Mouse (Mus musculus) kidney, postnatal 10 days (tissue): ENCODE measurements around the gene Enho.
A peak's percentile ranks its signal among the peaks of the same experiment; 100 is the strongest.

Experiments used
- DNase-seq: peaks from one replicate; pipeline ENCODE4 v3.0.0; 2021; ENCODE audit warnings: mixed read lengths

The Enho gene

DNA sequence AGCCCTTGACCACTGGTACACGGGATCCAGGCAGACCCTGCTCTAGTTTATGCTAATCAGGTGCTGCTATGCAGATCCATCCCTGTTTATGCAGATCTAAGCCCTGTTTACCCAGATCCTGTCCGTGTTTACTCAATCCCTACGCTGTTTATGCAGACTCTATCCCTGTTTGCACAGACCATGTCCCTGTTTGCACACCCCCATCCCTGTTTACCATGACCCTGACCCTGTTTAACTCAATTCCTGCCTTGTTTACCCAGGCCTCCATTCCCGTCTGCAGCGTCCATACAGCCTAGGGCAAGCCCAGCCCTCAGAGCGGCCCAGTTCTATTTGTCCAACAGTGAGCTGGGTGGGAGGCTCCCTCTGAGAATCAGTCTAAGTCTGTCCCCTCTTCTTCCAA, 9.9 kb downstream of the Enho start:
- no peak for DNase-seq

DNA sequence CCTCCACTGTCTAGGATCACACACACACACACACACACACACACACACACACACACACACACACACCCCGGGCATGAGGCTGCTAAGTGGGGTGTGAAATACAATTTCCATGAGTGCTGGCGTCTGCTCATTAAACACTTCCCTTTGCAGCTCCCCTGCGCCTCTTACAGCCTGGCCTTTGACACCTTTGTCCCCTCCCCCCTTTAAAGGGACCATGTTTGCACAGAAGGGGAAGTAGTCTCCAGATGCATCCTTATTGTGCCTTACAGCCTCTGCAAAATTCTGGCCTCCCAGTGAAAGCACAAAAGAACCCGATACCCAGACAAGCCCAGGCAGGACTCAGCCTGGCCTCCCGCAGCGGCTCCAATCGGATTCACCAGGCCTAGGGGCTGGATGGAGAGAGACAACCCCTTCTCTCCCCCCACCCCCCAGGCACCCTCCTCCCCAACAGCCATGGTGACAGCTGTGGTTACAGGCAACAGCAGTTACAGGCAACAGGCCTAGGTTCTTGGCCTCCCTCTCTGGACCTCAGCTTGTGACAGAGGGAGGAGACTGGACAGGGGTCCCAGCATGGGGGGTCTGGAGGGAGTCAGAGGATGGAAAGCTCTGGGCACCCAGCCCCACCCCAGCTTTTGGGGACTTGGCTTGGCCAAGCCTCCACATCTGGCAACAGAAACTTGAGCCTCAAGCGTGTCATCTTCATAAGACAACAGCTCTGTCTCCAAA, 11.8 kb downstream of the Enho start:
- DNase-seq, result peak; percentile 67

DNA sequence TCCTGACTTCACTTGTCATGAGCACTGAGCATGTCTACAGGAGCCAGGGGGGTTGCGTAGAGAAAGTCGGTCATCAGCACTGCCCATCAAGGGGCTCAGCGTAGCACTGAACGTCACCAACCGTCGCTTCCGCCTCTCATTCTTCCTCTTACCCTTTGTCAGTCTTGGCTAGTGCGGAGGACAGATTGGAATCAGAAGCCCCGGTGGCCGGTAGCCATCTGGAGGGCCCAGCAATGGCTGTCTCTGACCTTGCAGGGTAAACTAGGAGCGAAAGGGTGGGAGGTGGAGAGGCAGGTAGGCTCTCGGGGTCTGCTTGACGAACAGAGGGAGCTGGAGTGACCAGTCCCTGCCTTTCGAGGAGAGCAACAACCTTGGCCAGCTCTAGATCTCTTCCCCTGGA, 18.1 kb downstream of the Enho start:
- no peak for DNase-seq

DNA sequence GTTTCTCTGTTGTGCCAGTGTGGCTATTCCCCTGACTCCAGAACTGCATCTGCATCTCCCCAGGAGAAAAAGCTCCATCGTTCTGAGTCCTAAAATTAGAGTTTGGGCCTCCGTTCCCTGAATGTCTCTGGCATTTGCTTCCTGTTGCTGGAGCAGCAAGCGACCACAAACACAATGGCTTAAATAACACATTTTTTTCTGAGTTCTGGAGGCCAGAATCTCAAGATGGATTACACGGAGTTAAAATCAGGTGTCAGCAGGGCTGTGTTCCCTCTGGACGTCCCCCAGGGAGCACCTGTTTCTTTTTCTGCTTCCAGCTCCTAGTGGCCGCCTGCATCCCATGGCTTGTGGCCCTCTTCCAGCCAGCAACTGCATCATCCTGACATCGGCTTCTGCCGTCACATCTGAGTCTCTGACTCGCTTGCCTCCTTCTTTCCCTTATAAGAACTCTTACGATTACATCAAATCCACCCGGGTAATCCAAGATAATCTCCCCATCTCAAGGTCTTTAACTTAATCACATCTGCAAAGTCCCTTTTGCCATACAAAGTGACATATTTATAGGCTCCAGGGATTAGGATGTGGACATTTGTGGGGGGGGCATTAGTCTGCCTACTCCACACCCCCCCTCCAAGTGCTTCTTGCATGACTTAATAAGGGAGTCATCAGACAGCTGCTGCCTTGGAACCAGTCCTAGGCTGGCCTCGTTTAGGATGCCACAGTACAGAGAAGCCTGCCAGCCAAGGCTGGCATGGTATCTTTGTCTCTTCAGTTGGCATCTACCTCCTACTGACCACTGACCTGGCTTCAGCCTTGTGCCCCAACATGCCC, 21.0 kb downstream of the Enho start:
- DNase-seq, result no peak

DNA sequence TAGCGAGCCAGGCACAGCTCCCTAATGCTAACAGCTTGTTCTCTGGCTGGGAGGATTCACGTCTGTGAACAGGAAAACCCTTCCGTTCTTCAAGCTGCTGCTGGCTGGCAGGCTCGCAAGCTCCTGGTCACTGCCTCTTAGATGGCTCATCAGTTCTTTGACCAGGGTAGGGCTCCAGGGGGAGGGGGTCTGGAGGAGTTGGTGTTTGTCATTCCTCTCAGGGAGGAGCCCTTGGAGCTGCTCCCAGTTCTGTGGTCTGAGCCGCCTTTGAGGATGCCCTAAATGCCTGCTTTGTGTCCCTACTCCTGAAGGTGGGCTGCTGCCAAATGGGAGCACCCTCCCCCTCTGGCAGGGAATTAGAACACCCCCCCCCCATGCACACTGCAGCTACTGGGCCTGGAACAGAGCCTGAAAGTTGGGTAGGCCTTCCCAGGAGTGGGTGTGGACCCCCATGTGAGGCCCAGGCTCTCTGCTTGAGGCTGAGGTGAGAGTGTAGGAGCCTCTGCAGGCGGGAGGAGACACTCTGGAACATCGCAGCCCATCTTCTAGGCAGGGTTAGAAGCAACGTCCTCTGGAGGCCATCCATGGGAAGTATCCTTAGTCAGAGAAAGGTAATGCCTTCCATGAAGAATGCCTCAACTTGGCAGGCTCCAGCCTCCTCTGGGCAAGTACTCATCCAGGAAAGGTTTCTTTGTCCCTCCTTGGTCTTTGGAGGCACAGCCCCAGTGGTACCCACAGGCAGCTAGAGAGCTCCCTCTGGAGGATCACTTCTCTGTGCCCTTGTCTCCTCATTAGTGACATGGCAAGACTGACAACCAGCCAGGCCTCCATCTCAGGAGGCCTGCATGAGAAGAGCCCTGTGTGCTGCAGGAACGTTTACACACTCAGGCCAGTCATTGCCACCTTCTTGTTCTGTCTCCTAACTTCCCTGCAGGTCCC, 24.2 kb downstream of the Enho start:
- no peak for DNase-seq

DNA sequence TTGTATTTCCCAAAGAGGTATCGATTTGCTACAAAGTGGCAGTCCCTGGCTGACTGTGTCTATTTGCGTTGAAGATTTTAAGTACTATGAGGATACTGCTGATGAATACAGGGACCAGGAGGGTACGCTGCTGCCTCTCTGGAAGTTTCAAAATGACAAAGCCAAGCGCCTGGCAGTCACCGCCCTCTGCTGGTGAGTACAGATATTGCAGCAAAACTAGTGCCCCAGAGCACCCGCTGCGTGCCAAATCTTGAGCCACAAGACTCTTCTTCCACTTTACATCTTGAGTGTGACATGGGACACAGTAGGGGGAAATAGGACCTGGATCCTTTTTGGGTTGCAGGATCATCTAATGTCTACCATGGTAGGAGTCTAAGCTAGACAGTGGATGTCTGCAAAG, 26.0 kb downstream of the Enho start:
- peak; percentile 91 for DNase-seq

DNA sequence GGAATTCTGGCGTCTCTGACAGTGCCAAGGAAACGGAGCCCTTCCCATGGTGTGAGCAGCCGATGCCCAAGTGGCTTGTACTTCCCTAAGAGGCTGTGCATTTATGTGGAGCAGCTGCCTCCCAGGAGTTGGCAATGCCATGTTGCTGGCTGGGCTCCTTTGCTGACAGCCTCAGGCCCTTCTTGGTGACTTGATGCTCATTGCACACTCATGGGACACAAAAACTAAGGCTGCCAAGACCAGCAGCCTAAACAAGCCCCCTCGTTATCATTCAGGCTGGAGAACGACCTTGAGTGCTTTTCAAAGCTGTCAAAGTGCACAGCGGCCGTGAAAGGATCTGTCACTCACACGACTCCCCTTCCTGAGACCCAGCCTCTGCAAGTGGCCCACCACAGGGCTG, 28.0 kb downstream of the Enho start:
- no peak for DNase-seq

DNA sequence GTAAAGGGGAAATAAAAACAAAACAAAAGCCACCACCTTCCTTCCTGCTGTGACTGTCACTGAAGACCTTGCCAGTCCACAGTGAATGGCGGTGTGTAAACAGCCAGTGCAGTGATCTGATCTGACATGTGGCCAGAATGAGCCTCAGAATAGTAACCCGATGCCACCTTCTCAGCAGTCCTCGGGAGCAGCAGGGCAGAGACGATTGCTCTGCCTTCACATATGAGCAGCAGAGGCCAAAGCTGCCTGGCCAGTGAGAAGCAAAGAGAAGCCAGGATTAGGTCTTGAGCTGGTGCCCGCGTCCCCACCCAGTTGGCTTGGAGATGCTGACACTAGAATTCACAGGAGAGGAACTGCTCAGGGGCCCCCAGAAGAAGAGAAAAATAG, 29.5 kb downstream of the Enho start:
- DNase-seq, result no peak

DNA sequence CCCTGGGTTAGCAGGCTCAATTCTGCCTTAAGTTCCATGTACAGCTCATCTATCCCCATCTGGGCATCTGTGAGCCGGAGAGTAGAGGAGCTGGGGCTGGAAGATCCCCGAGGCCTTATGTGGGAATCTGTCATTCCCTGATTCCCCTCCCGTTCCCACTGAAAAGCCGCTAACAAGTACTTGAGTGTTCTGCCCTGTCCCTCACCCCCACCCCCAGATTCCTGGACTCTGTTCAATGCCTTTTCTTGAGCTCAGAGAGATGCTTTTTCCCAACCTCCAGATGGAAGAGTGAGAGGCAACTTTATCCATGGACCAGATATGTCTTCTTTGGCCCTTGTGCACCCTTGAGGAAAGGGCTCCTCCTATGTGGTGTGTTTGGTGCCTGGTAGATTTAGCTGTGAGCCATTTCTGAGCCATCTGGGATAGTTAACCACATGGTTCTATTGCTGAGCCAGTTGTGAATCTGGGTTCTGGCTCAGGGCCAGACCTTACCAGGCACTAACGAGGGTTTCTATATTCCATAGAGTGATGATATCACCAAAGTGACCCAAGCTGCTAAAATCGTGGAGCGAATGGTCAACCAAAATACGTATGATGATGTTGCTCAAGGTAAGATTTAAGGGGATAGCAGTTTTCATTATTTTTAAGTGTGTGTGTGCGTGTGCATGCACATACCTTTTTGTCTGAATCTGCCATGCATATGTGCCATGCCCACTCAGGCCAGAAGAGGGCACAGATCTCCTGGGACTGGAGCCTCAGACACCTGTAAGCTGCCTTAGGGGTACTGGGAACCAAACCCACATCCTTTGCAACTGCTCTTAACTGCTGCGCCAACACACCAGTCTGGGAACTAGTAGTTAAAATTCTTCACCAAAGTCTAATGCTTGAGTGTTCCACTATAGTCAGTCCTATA, 30.2 kb downstream of the Enho start:
- DNase-seq, result no peak

DNA sequence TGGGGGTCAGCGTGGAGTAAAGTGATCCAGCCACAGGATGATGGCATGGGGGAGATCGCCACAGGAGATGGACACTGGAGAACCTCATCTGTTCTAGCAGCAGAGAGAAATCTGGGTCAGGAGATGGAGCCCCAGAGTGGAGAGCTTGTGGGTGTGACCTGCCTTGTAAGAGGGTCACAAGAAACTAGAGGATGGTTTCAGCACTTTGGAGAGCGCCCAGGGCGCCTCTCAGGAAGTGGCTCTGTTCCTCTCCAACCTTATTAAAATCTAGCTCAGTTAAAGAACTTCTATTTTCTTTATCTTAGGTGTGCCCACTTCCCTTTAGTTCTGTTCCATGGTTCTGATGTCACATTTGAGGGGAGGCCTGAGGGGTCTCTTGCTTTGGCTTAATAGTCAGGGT, 33.3 kb downstream of the Enho start:
- peak; percentile 88 for DNase-seq

DNA sequence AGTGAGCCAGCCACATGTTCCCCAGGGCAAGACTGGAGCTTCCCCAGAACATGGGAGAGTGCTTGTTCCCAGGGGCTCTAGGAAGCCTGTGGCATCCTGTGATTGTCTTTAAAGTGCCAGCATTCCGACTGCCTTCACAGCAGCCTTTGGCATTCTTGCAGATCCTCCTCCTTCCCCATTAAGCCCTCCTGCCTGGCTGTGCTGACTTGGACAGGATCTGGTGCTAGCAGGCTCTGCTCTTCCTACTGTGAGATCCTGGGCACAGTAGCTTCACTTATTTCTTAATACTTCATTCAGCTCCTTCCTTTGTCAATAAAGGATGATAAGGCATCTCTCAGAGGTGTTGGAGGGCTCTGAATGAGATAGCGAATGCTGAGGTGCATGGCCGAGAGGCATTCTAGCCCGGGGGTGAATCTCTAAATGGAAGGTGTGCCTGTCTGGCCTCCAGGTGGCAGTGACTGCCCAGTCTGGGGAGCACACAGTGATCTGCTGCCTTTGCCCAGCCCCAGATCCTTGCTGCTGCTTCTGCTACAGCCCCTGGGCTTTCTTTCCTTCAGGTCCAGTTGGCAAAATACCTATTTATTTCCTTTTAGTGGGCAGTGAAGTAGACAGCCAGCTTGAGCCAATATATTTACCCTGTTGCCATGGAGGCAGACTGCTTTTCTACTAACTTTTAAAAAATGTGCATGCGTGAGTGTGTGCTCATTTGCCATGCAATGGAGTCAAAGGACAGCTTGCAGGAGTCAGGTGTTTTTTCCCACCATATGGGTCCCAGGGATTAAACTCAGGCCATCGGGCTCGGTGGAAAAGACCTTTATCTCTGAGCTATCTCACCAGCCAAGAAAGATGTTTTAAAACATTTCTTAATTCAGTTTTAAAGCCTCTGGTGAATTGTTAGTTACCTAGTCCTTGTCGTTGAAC, 35.4 kb downstream of the Enho start:
- no peak for DNase-seq

DNA sequence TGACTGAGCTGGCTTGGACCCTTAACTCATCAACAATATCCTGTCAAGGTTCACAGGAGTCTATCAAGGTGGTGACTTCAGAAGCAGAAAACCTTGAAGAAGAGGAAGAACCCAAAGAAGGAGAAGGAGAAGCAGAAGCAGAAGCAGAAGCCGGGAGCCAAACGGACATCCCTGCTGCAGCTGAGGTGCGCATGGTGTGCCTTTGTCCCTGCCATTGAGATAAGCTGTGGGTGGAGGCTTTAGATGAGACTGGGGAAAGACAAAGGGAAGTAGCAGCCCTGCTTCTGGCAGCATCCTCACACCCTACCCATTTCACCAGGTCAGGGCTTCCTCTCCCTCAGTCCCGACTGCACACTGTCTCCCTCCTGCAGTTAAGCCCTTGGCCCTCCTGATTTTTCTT, 37.3 kb downstream of the Enho start:
- no peak for DNase-seq
